Mouse (Mus musculus) kidney, postnatal 0 days (tissue): ENCODE data around the gene Plekhj1. TPM values are rescaled to one million over a fixed set of nuclear protein-coding genes. Genes with fewer than 3 reads are reported as not detected.
"Not testable (repeated sequence)": the region's sequence is repeated elsewhere in the genome, so short reads cannot be mapped to it uniquely, and the experiment has no call there.

ENCODE experiments used
- ATAC-seq: fragments of 200-750 bp; cut with Nextera tagmentation; replicated peaks from 2 replicates; pipeline ENCODE4 v1.8.0; 2017; ENCODE audit warnings: low read depth, moderate number of reproducible peaks, moderate TSS enrichment, moderate library complexity; ENCODE audit not compliant: low FRiP score
- DNase-seq: peaks from one replicate; pipeline ENCODE4 v3.0.0-alpha.2; 2016; ENCODE audit warnings: low spot score
- H3K27ac ChIP-seq: fragments of 300-500 bp; sonication (generic); 2 replicates; pipeline ENCODE4 v1.5.1; 2014; ENCODE audit warnings: mild to moderate bottlenecking
- H3K27me3 ChIP-seq: fragments of 300-500 bp; sonication (generic); 2 replicates; pipeline ENCODE4 v1.6.1; 2014; ENCODE audit warnings: low read length, mixed read lengths; ENCODE audit not compliant: insufficient read depth
- H3K36me3 ChIP-seq: fragments of 300-500 bp; sonication (generic); 2 replicates; pipeline ENCODE4 v1.6.1; 2014; ENCODE audit warnings: low read length, mixed read lengths; ENCODE audit not compliant: insufficient read depth
- H3K4me1 ChIP-seq: fragments of 300-500 bp; sonication (generic); replicated peaks from 2 replicates; pipeline ENCODE4 v1.6.1; 2014; ENCODE audit warnings: antibody characterized with exemption, low read length, mixed read lengths; ENCODE audit not compliant: insufficient read depth
- H3K4me2 ChIP-seq: fragments of 300-500 bp; sonication (generic); 2 replicates; pipeline ENCODE4 v1.6.1; 2014; ENCODE audit warnings: mild to moderate bottlenecking, low read length, moderate library complexity, mixed read lengths
- H3K4me3 ChIP-seq: fragments of 300-500 bp; sonication (generic); replicated peaks from 2 replicates; pipeline ENCODE4 v1.5.1; 2014; ENCODE audit warnings: low read depth, low read length
- H3K9ac ChIP-seq: fragments of 300-500 bp; sonication (generic); 2 replicates; pipeline ENCODE4 v1.6.1; 2014; ENCODE audit warnings: low read depth, low read length
- H3K9me3 ChIP-seq: fragments of 300-500 bp; sonication (generic); replicated peaks from 2 replicates; pipeline ENCODE4 v1.6.1; 2016; ENCODE audit warnings: low read length, inconsistent platforms, mixed read lengths
- CTCF ChIP-seq: IDR thresholded peaks from 2 replicates; pipeline ENCODE4 v1.5.1; 2016; ENCODE audit warnings: antibody characterized with exemption, low read depth, mild to moderate bottlenecking, moderate library complexity
- WGBS: fragments of 180-500 bp; shearing (Covaris S2); extraction: QIAGEN DNeasy Blood & Tissue Kit; methylation state at CpG from one replicate; pipeline ENCODE4 v1.1.7; 2014; 5-methylcytosine and 5-hydroxymethylcytosine counted together
- polyA plus RNA-seq: library from polyadenylated mRNA; unstranded; fragments of >200 nt; fragmentation: Nextera tagmentation; extraction: Ambion mirVana; gene quantifications from 2 replicates; pipeline ENCODE4 v1.2.1, GENCODE M21; 2015

Plekhj1 gene
- polyA plus RNA-seq, 1 experiment from 2014 or later = 83.7 TPM

DNA sequence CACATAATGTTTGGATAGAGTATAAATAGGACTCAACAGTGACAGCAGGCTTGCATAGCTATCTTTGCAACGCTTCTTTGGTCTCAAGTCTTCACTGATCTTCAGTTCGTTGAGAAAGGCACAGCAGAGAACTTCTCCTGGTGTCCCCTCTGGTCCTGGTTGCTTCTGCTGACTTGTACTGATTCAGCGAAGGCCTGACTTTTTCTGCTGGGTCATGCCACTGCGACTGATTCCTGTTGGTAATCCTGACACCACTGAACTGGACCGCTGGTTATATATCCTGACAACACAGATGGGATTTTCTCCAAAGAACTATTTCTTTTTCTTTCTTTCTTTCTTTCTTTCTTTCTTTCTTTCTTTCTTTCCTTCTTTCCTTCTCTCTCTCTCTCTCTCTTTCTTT is 24.1 kb upstream of the Plekhj1 start:
- ATAC-seq (no peak), DNase-seq (no peak)
- Histone ChIP-seq H3K9me3 (no peaks in the 10 kb centered on the region), H3K4me2 (no peak overlapping the region), H3K4me1 (0 out of 2 replicates have a peak, but pooled peaks cover 3% of the 10 kb centered on the region), H3K36me3 (no peaks in the 10 kb centered on the region), H3K9ac (no peak overlapping the region), H3K27ac (no peak overlapping the region), H3K4me3 (no peak overlapping the region), H3K27me3 (no peaks in the 10 kb centered on the region)
- 86% methylated on average over 5 of the region's 5 CpGs for WGBS
- TF ChIP-seq CTCF = no peak

DNA sequence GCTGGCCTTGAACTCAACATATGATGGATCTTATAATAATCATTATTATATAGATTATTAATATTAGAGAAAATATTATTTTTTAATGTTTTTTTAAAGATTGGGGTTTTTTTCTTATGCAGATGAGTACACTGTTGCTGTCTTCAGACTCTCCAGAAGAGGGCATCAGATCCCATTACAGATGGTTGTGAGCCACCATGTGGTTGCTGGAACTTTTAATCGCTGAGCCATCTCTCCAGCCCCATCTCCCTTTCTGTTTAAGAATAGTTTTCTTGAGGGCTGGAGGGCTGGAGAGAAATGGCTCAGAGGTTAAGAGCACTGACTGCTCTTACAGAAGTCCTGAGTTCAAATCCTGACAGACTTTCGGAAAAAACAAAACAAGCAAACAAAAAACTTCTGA is 23.6 kb upstream of the Plekhj1 start:
- ATAC-seq (no peak), DNase-seq (peak; percentile 65)
- Histone ChIP-seq H3K36me3 (no peaks in the 10 kb centered on the region), H3K27ac (no peak overlapping the region), H3K9ac (no peak overlapping the region), H3K4me3 (no peak overlapping the region), H3K4me2 (no peak overlapping the region), H3K9me3 (no peaks in the 10 kb centered on the region), H3K4me1 (0 out of 2 replicates have a peak, but pooled peaks cover 3% of the 10 kb centered on the region), H3K27me3 (no peaks in the 10 kb centered on the region)
- 48% methylated on average over 2 of the region's 2 CpGs for WGBS
- TF ChIP-seq CTCF = peak; percentile 80

DNA sequence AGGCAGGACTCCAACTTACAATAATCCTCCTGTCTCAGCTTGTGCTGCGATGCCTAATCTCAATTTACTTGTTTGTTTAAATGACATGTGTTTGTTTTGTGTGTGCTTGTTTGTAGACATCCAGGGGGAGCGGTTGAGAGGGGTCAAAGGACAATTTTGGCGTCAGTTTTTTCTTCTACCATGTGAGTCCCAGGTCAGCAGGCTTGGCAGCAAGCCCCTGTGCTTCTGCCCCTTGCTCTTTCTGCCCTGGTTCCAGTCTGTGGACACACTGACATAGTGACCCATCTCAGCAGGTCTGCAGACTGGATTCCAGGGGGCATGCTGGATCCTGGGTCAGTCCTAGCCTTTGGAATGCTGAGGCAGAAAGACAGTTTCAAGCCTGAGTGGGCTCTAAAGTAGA is 21.0 kb upstream of the Plekhj1 start:
- DNase-seq (no peak), ATAC-seq (no peak; the same call in 1 of the 2 replicates)
- no peak overlapping the region for H3K4me2 ChIP-seq
- TF ChIP-seq CTCF = no peak
- H3K27ac ChIP-seq = no peak overlapping the region
- H3K9ac ChIP-seq = no peak overlapping the region
- no peak overlapping the region for H3K4me3 ChIP-seq
- WGBS = 33% methylated on average over 3 of the region's 3 CpGs
- H3K36me3 ChIP-seq = no peaks in the 10 kb centered on the region
- no peaks in the 10 kb centered on the region for H3K9me3 ChIP-seq
- H3K4me1 ChIP-seq = 0 out of 2 replicates have a peak, but pooled peaks cover 3% of the 10 kb centered on the region
- H3K27me3 ChIP-seq = no peaks in the 10 kb centered on the region

DNA sequence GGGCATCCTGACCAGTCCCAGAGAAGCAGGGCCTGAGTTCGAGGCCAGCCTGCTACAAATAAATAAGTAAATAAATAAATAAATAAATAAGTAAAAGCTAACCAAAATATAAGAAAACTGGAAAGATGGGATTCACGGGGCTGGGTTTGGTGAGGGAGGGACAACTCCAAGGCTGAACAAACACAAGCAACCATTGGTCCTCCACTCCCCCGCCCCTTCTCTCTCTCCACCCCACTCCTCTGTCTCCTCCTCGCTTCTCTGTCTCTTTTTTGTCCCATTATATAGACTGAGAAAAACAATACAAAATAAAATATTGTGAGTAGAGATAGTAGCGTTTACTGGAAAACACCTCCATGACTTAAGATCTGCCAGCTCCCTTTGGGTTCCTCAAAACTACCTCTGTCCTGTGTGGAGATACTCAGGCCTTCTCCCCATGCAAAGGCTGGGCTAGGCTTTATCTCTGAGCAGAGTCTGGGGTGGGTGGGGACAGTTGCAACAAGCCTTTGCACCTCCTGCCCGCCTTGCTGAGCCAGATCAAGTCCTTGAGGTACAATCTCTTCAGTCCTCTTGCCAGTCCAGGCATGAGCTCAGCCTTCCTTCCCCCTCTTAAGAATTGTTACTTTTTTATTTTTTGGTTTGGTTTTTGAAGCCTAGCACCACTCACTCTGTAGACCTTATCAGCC is 20.3 kb upstream of the Plekhj1 start:
- Histone ChIP-seq H3K36me3 (no peaks in the 10 kb centered on the region), H3K9ac (no peak overlapping the region), H3K9me3 (no peaks in the 10 kb centered on the region), H3K4me2 (no peak overlapping the region), H3K27me3 (no peaks in the 10 kb centered on the region), H3K4me3 (no peak overlapping the region), H3K27ac (no peak overlapping the region), H3K4me1 (0 out of 2 replicates have a peak, but pooled peaks cover under 1% of the 10 kb centered on the region)
- TF ChIP-seq CTCF = no peak
- ATAC-seq (no peak), DNase-seq (no peak)
- WGBS = 52% methylated on average over 6 of the region's 6 CpGs

DNA sequence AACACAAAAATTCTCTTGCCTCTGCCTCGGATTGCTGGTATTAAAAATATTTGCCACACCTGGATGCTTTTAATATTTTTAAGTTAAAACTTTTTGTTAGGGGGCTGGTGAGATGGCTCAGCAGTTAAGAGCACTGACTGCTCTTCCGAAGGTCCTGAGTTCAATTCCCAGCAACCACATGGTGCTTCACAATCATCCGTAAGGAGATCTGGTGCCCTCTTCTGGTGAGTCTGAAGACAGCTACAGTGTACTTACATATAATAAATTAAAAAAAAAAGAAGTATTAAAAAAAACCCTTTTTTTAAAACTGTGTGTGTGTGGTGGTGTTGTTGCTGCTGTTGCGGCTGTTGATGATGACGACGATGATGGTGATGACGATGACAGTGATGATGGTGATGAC is 19.5 kb upstream of the Plekhj1 start:
- not testable (repeated sequence) for H3K9ac ChIP-seq, H3K36me3 ChIP-seq, H3K4me3 ChIP-seq, H3K27me3 ChIP-seq, DNase-seq, H3K4me1 ChIP-seq, ATAC-seq, H3K9me3 ChIP-seq, H3K4me2 ChIP-seq, H3K27ac ChIP-seq
- TF ChIP-seq CTCF = peak; percentile 59
- WGBS = 84% methylated on average over 7 of the region's 7 CpGs

DNA sequence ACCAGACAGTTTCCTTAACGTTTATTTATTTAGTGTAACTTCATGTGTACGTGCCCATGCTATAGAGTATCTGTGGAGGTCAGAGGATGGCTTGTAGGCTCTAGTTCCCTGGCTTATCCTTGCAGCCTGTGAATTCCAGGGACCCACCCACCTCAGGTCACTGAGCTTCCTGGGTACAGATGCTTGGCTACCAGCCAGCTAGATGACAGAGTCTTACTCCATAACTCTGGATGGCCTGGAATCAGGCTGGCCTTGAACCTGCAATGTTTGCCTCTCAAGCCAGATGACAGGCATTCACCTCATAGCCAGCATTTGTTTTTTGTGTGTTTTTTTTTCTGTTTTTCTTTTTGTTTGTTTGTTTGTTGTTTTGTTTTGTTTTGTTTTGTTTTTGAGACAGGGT is 18.7 kb upstream of the Plekhj1 start:
- DNase-seq = no peak
- Histone ChIP-seq H3K4me3 (no peak overlapping the region), H3K4me1 (no peaks in the 10 kb centered on the region), H3K36me3 (no peaks in the 10 kb centered on the region), H3K4me2 (no peak overlapping the region), H3K9ac (no peak overlapping the region), H3K9me3 (no peaks in the 10 kb centered on the region), H3K27ac (no peak overlapping the region), H3K27me3 (no peaks in the 10 kb centered on the region)
- no peak for ATAC-seq
- TF ChIP-seq CTCF = no peak
- 49% methylated on average over 2 of the region's 2 CpGs for WGBS

DNA sequence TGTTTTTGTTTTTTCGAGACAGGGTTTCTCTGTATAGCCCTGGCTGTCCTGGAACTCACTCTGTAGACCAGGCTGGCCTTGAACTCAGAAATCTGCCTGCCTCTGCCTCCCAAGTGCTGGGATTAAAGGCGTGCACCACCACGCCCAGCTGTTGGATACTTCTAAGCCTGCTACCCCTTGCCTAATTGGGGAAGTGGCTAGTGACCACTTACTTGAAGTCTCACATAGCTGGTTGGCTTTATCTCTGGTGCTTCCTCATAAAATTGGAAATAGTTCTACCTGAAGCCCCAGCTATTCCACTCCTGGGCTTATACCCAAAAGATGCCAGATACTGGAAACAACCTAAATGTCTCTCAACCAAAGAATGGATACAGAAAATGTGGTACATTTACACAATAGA is 17.9 kb upstream of the Plekhj1 start:
- not testable (repeated sequence) for DNase-seq, H3K4me1 ChIP-seq
- WGBS = 78% methylated on average over 3 of the region's 3 CpGs

More for the DNA sequence above, 17.9 kb upstream of the Plekhj1 start:
- not testable (repeated sequence) for H3K36me3 ChIP-seq, ATAC-seq, H3K4me3 ChIP-seq, H3K4me2 ChIP-seq, H3K27ac ChIP-seq, H3K9ac ChIP-seq, H3K9me3 ChIP-seq, H3K27me3 ChIP-seq
